ENCODE assay signal across 28 mouse cellular contexts in the genomic region with DNA sequence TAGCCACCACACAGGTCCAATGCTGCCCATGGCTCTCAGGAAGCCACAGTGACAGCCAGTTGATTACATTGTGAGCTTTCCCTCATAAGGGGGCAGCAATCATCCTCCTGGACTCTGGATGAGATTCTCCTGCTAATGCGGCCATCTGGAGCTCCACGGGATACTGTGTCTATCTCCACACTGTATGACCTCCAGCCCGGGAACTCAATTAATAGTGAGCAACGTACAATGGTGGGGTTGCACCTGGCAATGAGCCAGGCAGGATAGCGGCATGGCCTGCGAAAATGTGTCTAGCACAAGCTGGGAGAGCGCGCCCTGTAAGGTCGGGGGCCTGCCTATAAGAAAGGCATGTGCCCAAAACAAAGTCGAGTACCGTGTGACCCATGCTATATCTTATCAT. TPM values are rescaled to one million over a fixed set of nuclear protein-coding genes. Genes with fewer than 3 reads are reported as not detected.
DNase-seq lines count a peak whose midpoint lies in the region; ATAC-seq and TF ChIP-seq lines count a peak whose summit lies in the region.
"Had no signal": no experiment of that assay in that cellular context is flagged by ENCODE, and none has a peak within 500 bp of the region (broad histone marks: within the 10 kb centered on the region; RNA-seq: fewer than 3 reads in every experiment).

No protein-coding gene starts in this region.

- no peaks in the 10 kb centered on the region for H3K36me3 ChIP-seq in hindbrain, embryonic 14.5 days (replicated peaks; ENCODE audit: control insufficient read depth, insufficient read depth)
- H3K36me3 ChIP-seq in hindbrain, embryonic 10.5 days: no peaks in the 10 kb centered on the region
- H3K36me3 ChIP-seq in heart, adult 2 months (ENCODE audit: control insufficient read depth, insufficient read depth, low read length): no peaks in the 10 kb centered on the region
- H3K36me3 ChIP-seq: embryonic facial prominence, embryonic 15.5 days; heart, embryonic 13.5 days; liver, embryonic 15.5 days; lung, embryonic 15.5 days; neural tube, embryonic 12.5 days; stomach, embryonic 15.5 days had no signal

- intact Hi-C loops in heart, adult 2 months (cut with DNase I): no loop called here

- no peak for TF ChIP-seq POLR2A in heart, adult 2 months (IDR thresholded peaks at IDR 0.05; ENCODE audit: insufficient read depth, low read depth, low read length)

- no peak for TF ChIP-seq CTCF in heart, adult 2 months (IDR thresholded peaks at IDR 0.05)

- no peak overlapping the region for H3K4me2 ChIP-seq in hindbrain, embryonic 14.5 days (replicated peaks)
- H3K4me2 ChIP-seq: embryonic facial prominence, embryonic 15.5 days; heart, embryonic 13.5 days; liver, embryonic 15.5 days; lung, embryonic 15.5 days; neural tube, embryonic 12.5 days; stomach, embryonic 15.5 days had no signal

- no peaks in the 10 kb centered on the region for H3K27me3 ChIP-seq in hindbrain, embryonic 14.5 days (ENCODE audit: control insufficient read depth, insufficient read depth, low read length)
- H3K27me3 ChIP-seq in hindbrain, embryonic 10.5 days (ENCODE audit: insufficient read depth, poor library complexity, severe bottlenecking): peaks cover 9% of the 10 kb centered on the region; the same call in 1 of the 2 replicates
- no peaks in the 10 kb centered on the region for H3K27me3 ChIP-seq in heart, adult 2 months (ENCODE audit: control insufficient read depth, insufficient read depth, low read length)
- H3K27me3 ChIP-seq: embryonic facial prominence, embryonic 15.5 days; liver, embryonic 15.5 days; lung, embryonic 15.5 days; neural tube, embryonic 12.5 days; stomach, embryonic 15.5 days had no signal

- peak; percentile 30 for DNase-seq in hindbrain, embryonic 14.5 days (ENCODE audit: low spot score)
- no peak for DNase-seq in hindbrain, embryonic 10.5 days (ENCODE audit: low spot score)
- peak; percentile 36 for DNase-seq in brain, adult 2 months (ENCODE audit: low read depth, low spot score)
- peak; percentile 38 to 43 for DNase-seq in cerebellum, adult 18-20 months
- DNase-seq in cerebellum, postnatal 14 days: peak; percentile 70 to 78
- no peak for DNase-seq in layer of hippocampus, adult 9-11 months
- no peak for DNase-seq in heart, adult 2 months
- DNase-seq: adrenal gland, postnatal 14 days; gastrocnemius, postnatal 25 days; heart, adult 18-20 months; liver; lung, postnatal 36 days; midbrain, embryonic 14.5 days; right cerebral cortex, adult 18-20 months; right cerebral cortex, postnatal 4 days; thymus, postnatal 25 days had no signal

- no peak overlapping the region for H3K9ac ChIP-seq in hindbrain, embryonic 14.5 days
- H3K9ac ChIP-seq in heart, adult 2 months (ENCODE audit: low read depth, low read length): no peak overlapping the region
- H3K9ac ChIP-seq: embryonic facial prominence, embryonic 15.5 days; heart, embryonic 13.5 days; liver, embryonic 15.5 days; lung, embryonic 15.5 days; neural tube, embryonic 12.5 days; stomach, embryonic 15.5 days had no signal

- no peaks in the 10 kb centered on the region for H3K4me1 ChIP-seq in hindbrain, embryonic 14.5 days (replicated peaks; ENCODE audit: control insufficient read depth, insufficient read depth, low read length)
- peaks cover 2% of the 10 kb centered on the region; the same call in 1 of the 2 replicates for H3K4me1 ChIP-seq in hindbrain, embryonic 10.5 days (replicated peaks)
- no peaks in the 10 kb centered on the region for H3K4me1 ChIP-seq in heart, adult 2 months (ENCODE audit: control insufficient read depth, insufficient read depth, low read length)
- H3K4me1 ChIP-seq: heart, embryonic 13.5 days; liver, embryonic 15.5 days; lung, embryonic 15.5 days; megakaryocyte, embryonic 14.5 days; neural tube, embryonic 12.5 days; stomach, embryonic 15.5 days had no signal

- H3K27ac ChIP-seq in hindbrain, embryonic 14.5 days: no peak overlapping the region
- no peak overlapping the region for H3K27ac ChIP-seq in hindbrain, embryonic 10.5 days
- no peak overlapping the region for H3K27ac ChIP-seq in heart, adult 2 months
- H3K27ac ChIP-seq: embryonic facial prominence, embryonic 15.5 days; heart, embryonic 13.5 days; layer of hippocampus, adult 2 months; liver, embryonic 15.5 days; lung, embryonic 15.5 days; neural tube, embryonic 12.5 days; stomach, embryonic 15.5 days had no signal

- ATAC-seq in hindbrain, embryonic 14.5 days (ENCODE audit: low FRiP score): no peak
- ATAC-seq in activated CD4-positive, CD25-positive, alpha-beta regulatory T cell, adult 4 months: no peak

- H3K79me2 ChIP-seq in heart, adult 2 months (replicated peaks; ENCODE audit: control insufficient read depth, insufficient read depth, low read length): no peaks in the 10 kb centered on the region

- TF ChIP-seq EP300 in heart, adult 2 months (IDR thresholded peaks at IDR 0.05; ENCODE audit: insufficient read depth, low read depth, low read length): no peak

- WGBS in hindbrain, embryonic 14.5 days: 75% methylated on average over 11 of the region's 11 CpGs
- WGBS in hindbrain, embryonic 10.5 days: 90% methylated on average over 11 of the region's 11 CpGs
- WGBS in heart, adult 2 months: 78% methylated on average over 11 of the region's 11 CpGs

- H3K4me3 ChIP-seq in hindbrain, embryonic 14.5 days (replicated peaks; ENCODE audit: low read length): no peak overlapping the region
- H3K4me3 ChIP-seq in hindbrain, embryonic 10.5 days: no peak overlapping the region
- no peak overlapping the region for H3K4me3 ChIP-seq in heart, adult 2 months
- H3K4me3 ChIP-seq: embryonic facial prominence, embryonic 15.5 days; heart, embryonic 13.5 days; layer of hippocampus, adult 2 months; liver, embryonic 15.5 days; lung, embryonic 15.5 days; megakaryocyte, embryonic 14.5 days; neural tube, embryonic 12.5 days; stomach, embryonic 15.5 days had no signal

- H3K9me3 ChIP-seq in hindbrain, embryonic 14.5 days (ENCODE audit: control insufficient read depth, low read length): no peaks in the 10 kb centered on the region
- H3K9me3 ChIP-seq in hindbrain, embryonic 10.5 days: no peaks in the 10 kb centered on the region
- H3K9me3 ChIP-seq: embryonic facial prominence, embryonic 15.5 days; heart, embryonic 13.5 days; liver, embryonic 15.5 days; lung, embryonic 15.5 days; megakaryocyte, embryonic 14.5 days; neural tube, embryonic 12.5 days; stomach, embryonic 15.5 days had no signal

RNA-seq across cellular contexts. Expression of a gene that starts 23.4 kb away (rescaled TPM):
- 6.8 and 7.6 TPM in 2 replicates for polyA plus RNA-seq in hindbrain, embryonic 14.5 days (2014; fragmentation: Nextera tagmentation; extraction: Ambion mirVana)
- polyA plus RNA-seq in hindbrain, embryonic 10.5 days (2016; fragmentation: Nextera tagmentation; extraction: Ambion mirVana): 8.2 and 23.2 TPM in 2 replicates
- total RNA-seq in heart, adult 2 months (2021): not detected
- polyA plus RNA-seq in heart, adult 2 months (2012; rRNA removed): 0.31 and 0.38 TPM in 2 replicates
- not detected for polyA plus RNA-seq in activated CD4-positive, CD25-positive, alpha-beta regulatory T cell, adult 4 months (2017; shearing (Covaris generic))
- total RNA-seq: adrenal gland, postnatal 14 days; gastrocnemius, postnatal 25 days; heart, adult 18-20 months; heart, postnatal 25 days had no signal
- polyA plus RNA-seq: intestine, embryonic 14.5 days; kidney, embryonic 14.5 days; liver, embryonic 15.5 days; lung, embryonic 15.5 days had no signal

Comparison
In these comparisons a context has a peak if more than half of its experiments do, and no peak if none do; other contexts are left out.
1. DNase-seq: peak in hindbrain, embryonic 14.5 days (single experiment), brain, adult 2 months (single experiment), cerebellum, adult 18-20 months (2 of 2) and cerebellum, postnatal 14 days (2 of 2); none in hindbrain, embryonic 10.5 days (single experiment), layer of hippocampus, adult 9-11 months (single experiment) and heart, adult 2 months (0 of 2).